Mouse (Mus musculus) ES-Bruce4 (cell line): ENCODE data around the gene Slc8a3.

Experiments
- CTCF ChIP-seq: IDR thresholded peaks from one replicate; pipeline ENCODE4 v1.8.1; 2011; ENCODE audit warnings: low read depth, low read length
- POLR2A ChIP-seq: IDR thresholded peaks from one replicate; pipeline ENCODE4 v1.8.1; 2011; ENCODE audit warnings: low read length; ENCODE audit not compliant: insufficient read depth

DNA sequence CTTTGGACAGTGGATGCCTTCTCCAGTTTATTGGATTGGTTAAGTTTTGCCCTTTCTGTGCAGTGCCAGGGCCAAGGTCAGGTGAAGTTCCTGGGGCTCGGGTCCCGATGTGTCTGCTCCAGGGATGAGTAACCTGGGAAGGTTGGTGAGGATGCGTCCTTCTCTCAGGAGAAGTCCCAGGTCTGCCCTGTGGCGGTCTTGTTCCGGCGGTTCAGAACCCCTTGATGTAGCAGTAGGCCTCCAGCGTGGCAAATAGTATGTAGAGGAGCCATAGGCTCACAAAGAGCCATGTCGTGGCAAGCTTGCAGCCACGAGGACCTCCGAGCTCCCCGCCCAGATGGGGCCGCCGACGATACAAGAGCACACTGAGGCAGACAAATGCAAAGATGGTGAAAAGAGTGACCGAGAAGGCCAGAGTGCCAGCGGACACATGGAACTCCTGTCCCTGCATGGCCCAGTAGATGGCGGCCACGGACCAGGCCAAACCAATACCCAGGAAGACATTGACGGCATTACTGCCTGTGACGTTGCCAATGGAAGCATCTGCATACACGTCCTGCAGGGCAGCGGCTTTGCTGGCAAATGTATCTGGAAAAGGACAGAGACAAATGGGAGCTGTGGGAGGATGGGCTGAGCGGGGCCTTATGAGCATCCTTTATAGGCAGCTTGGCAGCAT lies 133.6 kb downstream of the Slc8a3 start:
- TF ChIP-seq CTCF = peak; percentile 69
- TF ChIP-seq POLR2A = no peak
